Mouse (Mus musculus): ENCODE data around the gene Ccdc172.

GRCm38 (mm10) chr19:58536691-58537090, 24.9 kb downstream of the Ccdc172 start:
- TF ChIP-seq CTCF (IDR thresholded peaks at IDR 0.05; ENCODE audit: control insufficient read depth, insufficient read depth, insufficient read length) (no peak), USF1 (IDR thresholded peaks at IDR 0.05; ENCODE audit: low read depth) (no peak), FOSL1 (IDR thresholded peaks at IDR 0.05; ENCODE audit: insufficient read depth, low read length, poor library complexity, severe bottlenecking) (no peak), MYOD1 (IDR thresholded peaks at IDR 0.05; ENCODE audit: control insufficient read depth, insufficient read length, low read depth) (no peak), MAX (IDR thresholded peaks at IDR 0.05) (no peak), CEBPB (IDR thresholded peaks at IDR 0.05; ENCODE audit: low read depth) (no peak), MYOG (IDR thresholded peaks at IDR 0.05; ENCODE audit: control insufficient read depth, extremely low read depth, insufficient read length) (no peak)

Data from C2C12 (cell line).